Mouse (Mus musculus) kidney, embryonic 14.5 days (tissue): ENCODE results near the gene Rlbp1. TPM values are rescaled to one million over a fixed set of nuclear protein-coding genes. Genes with fewer than 3 reads are reported as not detected.

Experiments used
- ATAC-seq: fragments of 200-750 bp; cut with Nextera tagmentation; 2 replicates; pipeline ENCODE4 v1.8.0; 2017; ENCODE audit warnings: moderate number of reproducible peaks, mild to moderate bottlenecking, moderate TSS enrichment, moderate library complexity; ENCODE audit not compliant: low FRiP score, low TSS enrichment
- H3K27ac ChIP-seq: fragments of 300-500 bp; sonication (generic); 2 replicates; pipeline ENCODE4 v1.5.1; 2014; ENCODE audit warnings: low read depth, mild to moderate bottlenecking, low read length, moderate library complexity, mixed read lengths
- H3K27me3 ChIP-seq: fragments of 300-500 bp; sonication (generic); 2 replicates; pipeline ENCODE4 v1.6.1; 2014; ENCODE audit warnings: mild to moderate bottlenecking, low read length; ENCODE audit not compliant: control insufficient read depth, insufficient read depth
- H3K36me3 ChIP-seq: fragments of 300-500 bp; sonication (generic); 2 replicates; pipeline ENCODE4 v1.6.1; 2014; ENCODE audit warnings: low read length, mixed read lengths; ENCODE audit not compliant: control insufficient read depth, insufficient read depth
- H3K4me1 ChIP-seq: fragments of 300-500 bp; sonication (generic); 2 replicates; pipeline ENCODE4 v1.6.1; 2014; ENCODE audit warnings: low read length, mixed read lengths; ENCODE audit not compliant: control insufficient read depth, insufficient read depth
- H3K4me2 ChIP-seq: fragments of 300-500 bp; sonication (generic); replicated peaks from 2 replicates; pipeline ENCODE4 v1.6.1; 2014; ENCODE audit warnings: low read depth, mild to moderate bottlenecking, low read length
- H3K4me3 ChIP-seq: fragments of 300-500 bp; sonication (generic); 2 replicates; pipeline ENCODE4 v1.5.1; 2014; ENCODE audit warnings: mild to moderate bottlenecking, low read length
- H3K9ac ChIP-seq: fragments of 300-500 bp; sonication (generic); 2 replicates; pipeline ENCODE4 v1.6.1; 2014; ENCODE audit warnings: low read depth, mild to moderate bottlenecking, low read length, moderate library complexity
- H3K9me3 ChIP-seq: fragments of 300-500 bp; sonication (generic); 2 replicates; pipeline ENCODE4 v1.6.1; 2016; ENCODE audit warnings: low read length; ENCODE audit not compliant: control insufficient read depth
- WGBS: fragments of 180-500 bp; shearing (Covaris S2); extraction: QIAGEN DNeasy Blood & Tissue Kit; methylation state at CpG from one replicate; pipeline ENCODE4 v1.1.7; 2014; 5-methylcytosine and 5-hydroxymethylcytosine counted together
- polyA plus RNA-seq: library from polyadenylated mRNA; unstranded; fragments of >200 nt; fragmentation: Nextera tagmentation; extraction: Ambion mirVana; gene quantifications from 2 replicates; pipeline ENCODE4 v1.2.1, GENCODE M21; 2014

Rlbp1 gene
- polyA plus RNA-seq, 1 experiment from 2014 or later, result 0.70 TPM

DNA sequence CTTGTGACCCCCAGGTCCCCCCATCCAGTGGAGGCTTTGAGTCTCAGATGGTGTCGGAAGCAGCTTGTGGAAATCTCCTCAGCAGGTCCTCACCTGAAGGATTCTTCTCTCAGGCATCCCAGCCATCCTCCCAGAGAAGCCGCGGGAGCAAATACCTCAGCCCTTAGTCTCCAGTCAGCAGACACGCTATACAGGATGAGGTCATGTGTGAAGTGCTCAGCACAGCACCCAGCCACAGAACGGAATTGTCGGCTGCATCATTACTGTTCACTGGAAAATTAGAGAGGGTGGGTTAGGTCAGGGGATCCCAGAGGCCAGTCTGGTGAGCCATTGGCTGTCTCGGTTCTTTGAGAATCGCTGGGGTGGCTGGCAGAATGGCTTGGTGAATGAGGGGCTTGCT, 38.0 kb downstream of the Rlbp1 start:
- Histone ChIP-seq H3K4me1 (no peaks in the 10 kb centered on the region), H3K4me2 (no peak overlapping the region), H3K27me3 (no peaks in the 10 kb centered on the region), H3K9me3 (no peaks in the 10 kb centered on the region), H3K27ac (no peak overlapping the region), H3K4me3 (no peak overlapping the region), H3K36me3 (peaks cover 43% of the 10 kb centered on the region), H3K9ac (no peak overlapping the region)
- WGBS, result 88% methylated on average over 8 of the region's 8 CpGs
- no peak for ATAC-seq

DNA sequence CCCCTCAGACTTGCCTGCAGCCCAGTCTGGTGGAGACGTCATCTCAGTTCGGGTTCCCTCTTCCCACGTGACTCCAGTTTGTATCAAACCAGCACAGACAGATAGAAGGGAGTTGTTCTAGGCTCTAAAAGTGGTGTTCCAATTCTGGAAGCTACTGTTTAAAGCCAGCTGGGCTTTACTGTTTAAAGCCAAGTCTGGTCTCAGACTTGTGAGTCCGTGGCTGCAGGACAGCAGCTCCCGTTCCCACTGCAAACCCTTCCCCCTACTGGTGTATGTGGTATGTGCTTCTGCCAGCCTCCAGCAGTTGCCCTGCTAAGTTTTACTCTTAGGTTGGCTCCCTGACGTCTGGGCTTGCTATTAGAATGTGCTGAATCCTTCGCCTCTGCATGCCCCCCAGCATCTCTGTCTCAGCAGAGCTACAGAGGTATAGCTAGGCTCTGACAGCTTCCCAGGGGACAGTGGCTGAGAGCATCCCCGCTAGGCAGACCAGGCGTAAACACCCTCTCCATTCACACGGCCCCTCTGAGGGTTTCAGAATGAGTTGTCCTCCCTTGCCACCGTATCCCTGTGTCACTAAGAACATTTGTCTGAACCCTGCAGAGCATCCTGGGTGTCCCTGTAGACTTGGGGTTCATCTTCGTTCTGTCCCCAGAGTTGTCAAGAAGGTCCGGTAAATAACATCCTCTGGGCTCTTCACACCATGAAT, 39.6 kb downstream of the Rlbp1 start:
- Histone ChIP-seq H3K4me3 (no peak overlapping the region), H3K4me1 (no peaks in the 10 kb centered on the region), H3K27ac (no peak overlapping the region), H3K36me3 (peaks cover 39% of the 10 kb centered on the region), H3K9ac (no peak overlapping the region), H3K4me2 (no peak overlapping the region), H3K27me3 (no peaks in the 10 kb centered on the region), H3K9me3 (no peaks in the 10 kb centered on the region)
- 85% methylated on average over 13 of the region's 13 CpGs for WGBS
- ATAC-seq, result no peak

DNA sequence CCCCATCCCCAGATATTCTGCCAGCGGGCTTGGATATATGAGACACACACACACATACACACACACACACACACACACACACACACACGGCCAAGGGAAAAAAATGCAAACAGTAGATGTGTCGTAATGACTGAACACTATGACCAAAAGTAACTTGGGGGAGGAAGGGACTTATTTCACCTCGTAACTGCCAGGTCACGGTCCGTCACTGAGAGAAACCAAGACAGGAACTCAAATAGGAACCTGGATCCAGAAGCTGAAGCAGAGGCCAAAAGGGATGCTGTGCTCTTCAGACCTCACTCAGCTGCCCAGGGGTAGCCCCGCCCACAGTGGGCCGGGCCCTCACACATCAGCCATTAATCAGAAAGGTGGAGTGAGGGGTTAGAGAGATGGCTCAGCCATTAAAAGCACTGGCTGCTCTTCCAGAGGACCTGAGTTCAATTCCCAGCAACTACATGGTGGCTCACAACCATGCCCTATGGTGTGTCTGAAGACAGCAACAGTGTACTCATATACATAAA, 40.2 kb downstream of the Rlbp1 start:
- no peak for ATAC-seq

DNA sequence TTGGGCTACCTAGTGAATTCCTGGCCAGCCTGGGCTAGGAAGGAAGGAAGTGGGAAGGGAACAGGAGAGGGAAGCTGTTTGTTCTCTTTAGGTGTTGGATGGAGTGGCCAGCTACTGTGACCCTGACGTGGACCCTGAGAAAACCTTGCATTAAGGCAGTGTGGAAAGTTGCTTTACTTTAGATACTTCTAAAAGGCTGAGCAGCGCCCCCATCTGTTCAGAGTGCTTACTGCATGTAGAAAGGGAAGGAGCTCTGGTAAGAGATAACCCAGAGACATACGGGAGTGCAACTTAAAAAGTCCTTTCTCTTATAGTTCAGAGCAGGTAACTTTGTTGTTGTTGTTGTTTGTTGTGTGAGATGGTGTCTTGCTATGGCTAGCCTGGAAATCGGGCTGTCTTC, 40.9 kb downstream of the Rlbp1 start:
- Histone ChIP-seq H3K4me2 (no peak overlapping the region), H3K4me3 (no peak overlapping the region), H3K9ac (no peak overlapping the region), H3K27ac (no peak overlapping the region), H3K36me3 (peaks cover 31% of the 10 kb centered on the region), H3K27me3 (no peaks in the 10 kb centered on the region), H3K4me1 (no peaks in the 10 kb centered on the region), H3K9me3 (no peaks in the 10 kb centered on the region)
- ATAC-seq, result no peak
- WGBS, result 54% methylated on average over 4 of the region's 4 CpGs

More for the DNA sequence above, 40.2 kb downstream of the Rlbp1 start:
- Histone ChIP-seq H3K27ac (no peak overlapping the region), H3K9ac (no peak overlapping the region), H3K4me2 (no peak overlapping the region), H3K4me3 (no peak overlapping the region), H3K9me3 (no peaks in the 10 kb centered on the region), H3K36me3 (peaks cover 33% of the 10 kb centered on the region), H3K4me1 (no peaks in the 10 kb centered on the region), H3K27me3 (no peaks in the 10 kb centered on the region)
- 63% methylated on average over 8 of the region's 8 CpGs for WGBS

DNA sequence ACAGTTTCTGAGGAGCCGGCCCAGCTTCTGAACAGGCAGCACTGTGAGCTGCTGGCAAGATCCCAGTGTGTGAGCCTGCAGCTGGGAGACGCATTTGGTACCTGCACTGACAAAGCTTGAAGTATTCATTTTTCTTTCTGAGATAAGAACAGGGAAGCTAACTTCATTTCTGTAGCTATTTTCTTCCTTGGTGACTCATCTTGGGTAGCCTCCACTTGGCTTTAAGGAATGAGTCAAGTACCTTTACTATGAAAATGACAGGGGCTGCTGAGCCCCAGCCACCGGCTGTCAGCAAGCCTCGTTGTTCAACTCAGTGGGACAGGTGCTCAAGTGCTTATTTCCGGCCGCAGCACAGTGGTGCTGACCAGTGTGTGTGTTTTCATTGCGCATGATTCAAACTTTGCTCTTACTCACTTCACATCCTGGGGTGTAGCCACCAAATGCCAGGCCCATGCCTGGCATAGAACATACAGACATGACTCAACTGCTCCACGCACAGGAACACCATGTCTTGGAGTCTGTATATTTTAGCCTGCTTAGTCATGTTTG, 50.4 kb downstream of the Rlbp1 start:
- no peaks in the 10 kb centered on the region for H3K27me3 ChIP-seq
- no peak for ATAC-seq
- no peaks in the 10 kb centered on the region for H3K4me1 ChIP-seq
- no peak overlapping the region for H3K9ac ChIP-seq
- peaks cover 2% of the 10 kb centered on the region; the same call in 1 of the 2 replicates for H3K36me3 ChIP-seq
- H3K9me3 ChIP-seq, result no peaks in the 10 kb centered on the region
- H3K27ac ChIP-seq, result no peak overlapping the region
- H3K4me2 ChIP-seq, result no peak overlapping the region
- WGBS, result 93% methylated on average over 8 of the region's 8 CpGs
- no peak overlapping the region for H3K4me3 ChIP-seq

DNA sequence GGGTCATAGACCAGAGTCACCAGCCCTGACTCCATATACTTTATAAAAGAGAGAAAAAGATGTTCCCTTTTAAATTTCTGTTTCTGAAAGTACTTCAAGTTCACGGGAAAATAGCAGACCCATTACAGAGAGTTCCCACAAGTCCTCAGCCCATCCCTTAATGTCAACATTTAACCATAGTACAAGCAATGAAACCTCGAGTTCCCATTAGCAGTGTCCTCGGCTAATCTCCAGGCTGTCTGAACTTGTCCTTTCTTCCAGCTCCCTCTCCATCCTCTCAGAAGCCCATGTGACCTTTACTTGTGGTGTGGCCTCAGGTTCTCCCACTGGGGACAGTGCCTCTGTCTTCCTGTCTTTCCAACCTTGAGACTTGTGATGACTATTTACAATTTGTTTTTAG, 53.4 kb downstream of the Rlbp1 start:
- H3K27ac ChIP-seq, result no peak overlapping the region
- no peaks in the 10 kb centered on the region for H3K9me3 ChIP-seq
- no peak overlapping the region for H3K4me2 ChIP-seq
- H3K4me3 ChIP-seq, result no peak overlapping the region
- peaks cover 13% of the 10 kb centered on the region; the same call in 1 of the 2 replicates for H3K36me3 ChIP-seq
- WGBS, result 73% methylated on average over 3 of the region's 3 CpGs
- H3K27me3 ChIP-seq, result no peaks in the 10 kb centered on the region
- no peak overlapping the region for H3K9ac ChIP-seq
- H3K4me1 ChIP-seq, result no peaks in the 10 kb centered on the region
- ATAC-seq, result no peak

DNA sequence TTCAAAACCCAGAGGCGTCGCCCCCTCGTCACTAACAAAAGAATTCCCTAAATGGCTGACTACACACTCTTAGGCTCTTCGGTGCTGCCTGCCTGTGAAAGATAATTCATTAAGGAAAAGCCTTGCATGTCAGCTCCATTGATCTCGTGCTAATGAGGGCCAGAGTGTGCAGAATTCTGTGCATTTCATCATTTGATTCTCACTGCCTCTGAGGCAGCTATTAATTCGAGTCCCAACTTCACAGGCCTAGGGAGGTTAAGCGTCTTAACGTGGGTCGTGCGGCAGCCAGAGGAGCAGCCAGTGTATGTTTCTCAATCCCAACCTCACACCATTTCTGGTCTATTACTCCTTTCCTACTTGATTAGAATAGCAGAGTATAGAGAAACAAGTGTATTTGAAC, 55.7 kb downstream of the Rlbp1 start:
- no peaks in the 10 kb centered on the region for H3K27me3 ChIP-seq
- H3K4me2 ChIP-seq, result no peak overlapping the region
- no peak for ATAC-seq
- H3K36me3 ChIP-seq, result peaks cover 16% of the 10 kb centered on the region; the same call in 1 of the 2 replicates
- H3K4me3 ChIP-seq, result no peak overlapping the region
- H3K27ac ChIP-seq, result no peak overlapping the region
- H3K9me3 ChIP-seq, result no peaks in the 10 kb centered on the region
- 69% methylated on average over 10 of the region's 10 CpGs for WGBS
- H3K4me1 ChIP-seq, result no peaks in the 10 kb centered on the region
- no peak overlapping the region for H3K9ac ChIP-seq

DNA sequence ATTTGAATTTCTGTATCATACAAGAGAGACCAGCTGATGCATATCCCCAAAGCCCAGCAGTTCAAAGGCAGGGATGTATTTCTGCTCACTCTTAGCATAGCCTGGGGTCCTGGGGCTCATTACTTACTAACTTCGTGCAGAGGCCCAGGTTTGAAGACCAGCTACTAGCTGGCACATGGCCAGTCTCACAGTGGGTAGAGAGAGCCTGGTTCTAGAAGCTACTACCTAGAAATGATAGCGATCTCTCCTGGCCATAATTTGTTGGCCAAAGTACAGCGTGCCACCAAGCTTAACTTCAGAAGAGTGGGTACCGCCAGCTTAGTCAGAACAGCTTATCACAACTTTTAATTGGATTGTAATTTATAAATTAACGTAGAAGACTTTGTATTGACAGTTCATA, 58.1 kb downstream of the Rlbp1 start:
- 85% methylated on average over 5 of the region's 5 CpGs for WGBS

More for the DNA sequence above, 58.1 kb downstream of the Rlbp1 start:
- Histone ChIP-seq H3K4me3 (no peak overlapping the region), H3K27me3 (no peaks in the 10 kb centered on the region), H3K4me1 (peaks cover 7% of the 10 kb centered on the region; the same call in 1 of the 2 replicates), H3K9me3 (no peaks in the 10 kb centered on the region), H3K36me3 (peaks cover 30% of the 10 kb centered on the region), H3K4me2 (no peak overlapping the region), H3K27ac (no peak overlapping the region), H3K9ac (no peak overlapping the region)
- ATAC-seq, result no peak
